Mouse (Mus musculus): ENCODE results near the gene Sod2. TPM values are rescaled to one million over a fixed set of nuclear protein-coding genes. Genes with fewer than 3 reads are reported as not detected.
A peak's percentile ranks its signal among the peaks of the same experiment; 100 is the strongest.
"Not testable (repeated sequence)": the region's sequence is repeated elsewhere in the genome, so short reads cannot be mapped to it uniquely, and the experiment has no call there.

Gene Sod2
- polyA plus RNA-seq, 1 experiment from 2014 or later = 117 TPM

GRCm38 (mm10) chr17:12992470-12992991, 14.1 kb upstream of the Sod2 start:
- under 1% methylated on average over 50 of the region's 51 CpGs for WGBS
- H3K27ac ChIP-seq = peak overlapping the region; percentile 100

GRCm38 (mm10) chr17:12994069-12994468, 12.6 kb upstream of the Sod2 start, which contains the start of gene Wtap:
Wtap (minus strand) TSS chr17:12994169.
- H3K9me3 ChIP-seq = no peaks in the 10 kb centered on the region
- no peaks in the 10 kb centered on the region for H3K36me3 ChIP-seq
- ATAC-seq (ENCODE audit: low FRiP score) = no peak
- H3K4me2 ChIP-seq = peak within 1 kb of the TSS; percentile 68
- peak within 1 kb of the TSS; percentile 100 for H3K9ac ChIP-seq
- peak within 1 kb of the TSS; percentile 100 for H3K27ac ChIP-seq
- 81% methylated on average over 1 of the region's 1 CpGs for WGBS
- peaks cover 17% of the 10 kb centered on the region for H3K4me1 ChIP-seq (replicated peaks)
- no peaks in the 10 kb centered on the region for H3K27me3 ChIP-seq
- peak within 1 kb of the TSS; percentile 99 for H3K4me3 ChIP-seq

More at GRCm38 (mm10) chr17:12992470-12992991, 14.1 kb upstream of the Sod2 start:
- Histone ChIP-seq H3K4me2 (peak overlapping the region; percentile 68), H3K4me1 (replicated peaks) (peaks cover 24% of the 10 kb centered on the region), H3K9ac (peak overlapping the region; percentile 100), H3K4me3 (peak overlapping the region; percentile 99), H3K36me3 (peaks cover 6% of the 10 kb centered on the region), H3K9me3 (no peaks in the 10 kb centered on the region), H3K27me3 (no peaks in the 10 kb centered on the region)
- peak; percentile 82 for ATAC-seq (ENCODE audit: low FRiP score)

DNA sequence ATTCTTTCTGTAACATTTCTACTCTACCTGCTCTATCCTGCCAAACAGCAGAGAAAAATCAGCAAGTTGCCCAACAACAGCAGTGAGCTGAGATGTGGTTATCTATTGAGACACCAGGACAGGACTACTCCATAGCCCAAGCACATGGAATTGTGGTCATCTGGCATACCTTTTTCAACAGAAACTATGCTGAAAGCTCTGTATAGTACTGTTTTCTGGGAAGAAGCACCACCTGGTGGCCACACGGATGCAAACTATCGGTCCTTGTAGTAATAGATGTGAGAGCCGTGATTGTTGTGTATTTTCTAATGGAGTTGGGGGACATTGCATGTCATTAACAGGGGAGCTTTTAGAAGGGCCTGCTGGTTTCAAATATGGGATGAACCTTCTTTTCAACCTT, 10.3 kb upstream of the Sod2 start:
- Histone ChIP-seq H3K9ac (no peak overlapping the region), H3K4me2 (no peak overlapping the region), H3K36me3 (no peaks in the 10 kb centered on the region), H3K27ac (no peak overlapping the region), H3K4me1 (replicated peaks) (no peaks in the 10 kb centered on the region), H3K27me3 (no peaks in the 10 kb centered on the region), H3K9me3 (no peaks in the 10 kb centered on the region), H3K4me3 (no peak overlapping the region)
- 33% methylated on average over 3 of the region's 3 CpGs for WGBS
- ATAC-seq (ENCODE audit: low FRiP score) = no peak

DNA sequence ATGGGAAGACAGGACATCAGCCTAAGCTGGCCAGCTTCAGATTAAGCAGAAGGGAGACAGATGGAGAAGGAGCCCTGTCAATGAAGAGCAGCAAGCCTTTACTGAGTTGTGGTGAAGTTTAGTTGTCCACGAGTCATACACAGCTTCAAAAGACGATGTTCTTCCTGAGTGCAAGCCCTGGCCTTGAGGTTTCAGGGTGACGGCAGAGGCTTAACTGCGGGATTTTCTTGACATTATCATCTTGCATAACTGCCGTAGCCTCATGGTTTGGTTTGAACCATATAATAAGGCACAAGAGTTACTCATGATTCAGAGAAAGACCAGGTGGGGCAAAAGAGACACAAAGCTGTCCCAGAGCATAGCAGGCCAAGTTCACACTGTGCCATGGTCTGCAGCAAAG, 8.8 kb upstream of the Sod2 start:
- ATAC-seq (ENCODE audit: low FRiP score) = no peak
- no peak overlapping the region for H3K4me3 ChIP-seq
- no peak overlapping the region for H3K4me2 ChIP-seq
- H3K9ac ChIP-seq = no peak overlapping the region
- H3K4me1 ChIP-seq (replicated peaks) = no peaks in the 10 kb centered on the region
- 91% methylated on average over 5 of the region's 5 CpGs for WGBS
- no peak overlapping the region for H3K27ac ChIP-seq
- no peaks in the 10 kb centered on the region for H3K27me3 ChIP-seq
- H3K9me3 ChIP-seq = no peaks in the 10 kb centered on the region
- no peaks in the 10 kb centered on the region for H3K36me3 ChIP-seq

DNA sequence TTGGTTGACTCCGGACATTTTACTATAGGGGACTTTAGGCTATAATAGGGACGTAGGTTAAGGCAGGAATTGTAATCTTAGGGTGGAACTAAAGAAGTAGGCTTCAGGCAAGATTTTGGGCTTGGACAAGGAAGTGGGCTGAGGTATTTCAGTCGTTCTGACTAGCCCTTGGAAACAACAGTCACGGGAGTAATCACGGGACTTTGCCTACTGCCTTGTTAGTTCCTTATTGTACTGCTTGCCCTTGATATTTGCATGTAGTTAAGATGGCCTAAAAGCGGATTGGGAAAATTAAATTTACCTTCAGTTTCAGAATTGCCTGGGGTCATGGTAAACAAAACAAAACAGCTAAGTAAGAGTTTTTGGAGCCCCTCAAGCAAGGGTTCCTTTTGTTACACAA, 7.6 kb upstream of the Sod2 start:
- no peak overlapping the region for H3K4me3 ChIP-seq
- H3K4me1 ChIP-seq (replicated peaks) = no peaks in the 10 kb centered on the region
- H3K36me3 ChIP-seq = no peaks in the 10 kb centered on the region
- no peak overlapping the region for H3K4me2 ChIP-seq
- ATAC-seq (ENCODE audit: low FRiP score) = no peak
- H3K9ac ChIP-seq = no peak overlapping the region
- H3K27ac ChIP-seq = no peak overlapping the region
- no peaks in the 10 kb centered on the region for H3K27me3 ChIP-seq
- no peaks in the 10 kb centered on the region for H3K9me3 ChIP-seq
- 84% methylated on average over 6 of the region's 6 CpGs for WGBS

DNA sequence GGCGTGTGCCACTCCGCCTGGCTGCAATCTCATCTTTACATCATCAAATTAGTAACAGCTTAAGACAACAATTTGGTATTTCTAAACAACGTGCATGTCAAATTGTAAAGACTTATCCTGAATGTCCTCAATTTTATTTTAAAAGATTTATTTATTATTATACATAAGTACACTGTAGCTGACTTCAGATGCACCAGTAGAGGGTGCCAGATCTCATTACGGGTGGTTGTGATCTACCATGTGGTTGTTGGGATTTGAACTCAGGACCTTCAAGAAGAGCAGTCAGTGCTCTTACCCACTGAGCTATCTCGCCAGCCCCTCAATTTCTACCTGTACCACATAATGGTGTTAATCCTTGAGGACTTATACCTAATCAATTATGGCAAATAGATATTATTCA, 4.4 kb upstream of the Sod2 start:
- ATAC-seq (ENCODE audit: low FRiP score); H3K9me3 ChIP-seq; H3K4me1 ChIP-seq (replicated peaks); H3K4me3 ChIP-seq; H3K27me3 ChIP-seq; H3K4me2 ChIP-seq; H3K36me3 ChIP-seq; H3K9ac ChIP-seq; H3K27ac ChIP-seq: not testable (repeated sequence)
- 95% methylated on average over 5 of the region's 5 CpGs for WGBS

- H3K27ac ChIP-seq; ATAC-seq (ENCODE audit: low FRiP score); H3K27me3 ChIP-seq; H3K4me1 ChIP-seq (replicated peaks); H3K9me3 ChIP-seq; H3K9ac ChIP-seq; H3K36me3 ChIP-seq; H3K4me3 ChIP-seq; H3K4me2 ChIP-seq: not testable (repeated sequence)
- WGBS = 83% methylated on average over 2 of the region's 2 CpGs
Measured at GRCm38 (mm10) chr17:13004436-13004835, 2.2 kb upstream of the Sod2 start.

GRCm38 (mm10) chr17:13006984-13007383, 338 bp downstream of the Sod2 start:
- Histone ChIP-seq H3K27me3 (no peaks in the 10 kb centered on the region), H3K9me3 (no peaks in the 10 kb centered on the region), H3K27ac (peak overlapping the region; percentile 93; the same call in 1 of the 2 replicates), H3K4me1 (replicated peaks) (peaks cover 8% of the 10 kb centered on the region), H3K36me3 (peaks cover 12% of the 10 kb centered on the region), H3K4me3 (peak overlapping the region; percentile 84), H3K4me2 (peak overlapping the region; percentile 94), H3K9ac (peak overlapping the region; percentile 87; the same call in 1 of the 2 replicates)
- WGBS = 60% methylated on average over 5 of the region's 5 CpGs
- ATAC-seq (ENCODE audit: low FRiP score) = no peak

- Histone ChIP-seq H3K4me2 (peak overlapping the region; percentile 94), H3K9ac (peak overlapping the region; percentile 87), H3K9me3 (no peaks in the 10 kb centered on the region), H3K27me3 (no peaks in the 10 kb centered on the region), H3K27ac (peak overlapping the region; percentile 93), H3K4me1 (replicated peaks) (peaks cover 8% of the 10 kb centered on the region), H3K36me3 (peaks cover 20% of the 10 kb centered on the region), H3K4me3 (peak overlapping the region; percentile 84)
- ATAC-seq (ENCODE audit: low FRiP score) = peak; percentile 97
- under 1% methylated on average over 63 of the region's 76 CpGs for WGBS
Measured at GRCm38 (mm10) chr17:13007730-13008425, 1.2 kb downstream of the Sod2 start.

DNA sequence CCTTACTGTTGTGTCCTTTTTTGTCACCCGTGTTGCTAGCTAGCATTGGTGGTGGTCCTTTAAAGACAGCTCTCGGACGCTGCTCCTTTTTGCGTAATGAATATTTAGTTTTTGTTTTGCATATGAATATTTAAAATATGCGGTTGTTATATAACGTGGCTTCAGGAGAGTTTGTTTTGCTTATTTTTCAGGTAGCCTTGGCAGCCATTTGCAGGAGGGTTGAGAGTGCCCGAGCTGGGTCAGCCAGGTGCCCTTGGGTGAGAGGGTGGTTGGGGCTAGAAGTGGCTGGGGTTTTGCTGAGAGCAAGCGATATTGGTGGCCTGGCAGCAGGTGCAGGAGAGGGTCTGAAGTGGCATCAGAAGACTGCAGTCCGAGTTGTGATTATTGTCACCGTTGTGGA, 1.9 kb downstream of the Sod2 start:
- Histone ChIP-seq H3K9ac (peak overlapping the region; percentile 87), H3K4me2 (peak overlapping the region; percentile 94), H3K4me3 (peak overlapping the region; percentile 84), H3K4me1 (replicated peaks) (peaks cover 8% of the 10 kb centered on the region), H3K27ac (peak overlapping the region; percentile 93), H3K9me3 (no peaks in the 10 kb centered on the region), H3K27me3 (no peaks in the 10 kb centered on the region), H3K36me3 (peaks cover 26% of the 10 kb centered on the region)
- ATAC-seq (ENCODE audit: low FRiP score) = no peak
- WGBS = 3% methylated on average over 10 of the region's 10 CpGs

GRCm38 (mm10) chr17:13009887-13010286, 3.2 kb downstream of the Sod2 start:
- ATAC-seq (ENCODE audit: low FRiP score) = no peak
- Histone ChIP-seq H3K4me3 (no peak overlapping the region), H3K27me3 (no peaks in the 10 kb centered on the region), H3K9me3 (no peaks in the 10 kb centered on the region), H3K27ac (no peak overlapping the region), H3K4me1 (replicated peaks) (peaks cover 8% of the 10 kb centered on the region), H3K4me2 (no peak overlapping the region), H3K9ac (no peak overlapping the region), H3K36me3 (peaks cover 39% of the 10 kb centered on the region)
- WGBS = 48% methylated on average over 3 of the region's 3 CpGs

- Histone ChIP-seq H3K36me3 (peaks cover 55% of the 10 kb centered on the region), H3K9me3 (no peaks in the 10 kb centered on the region), H3K4me1 (replicated peaks) (peaks cover 8% of the 10 kb centered on the region), H3K9ac (no peak overlapping the region), H3K4me2 (no peak overlapping the region), H3K27me3 (no peaks in the 10 kb centered on the region), H3K4me3 (no peak overlapping the region), H3K27ac (no peak overlapping the region)
- WGBS = 74% methylated on average over 3 of the region's 3 CpGs
- no peak for ATAC-seq (ENCODE audit: low FRiP score)
Measured at GRCm38 (mm10) chr17:13013316-13013715, 6.7 kb downstream of the Sod2 start.

- not testable (repeated sequence) for H3K4me1 ChIP-seq (replicated peaks); H3K27me3 ChIP-seq; H3K9ac ChIP-seq; H3K36me3 ChIP-seq; H3K9me3 ChIP-seq; H3K4me2 ChIP-seq; H3K4me3 ChIP-seq; H3K27ac ChIP-seq
- 96% methylated on average over 3 of the region's 12 CpGs for WGBS
- ATAC-seq (ENCODE audit: low FRiP score) = peak; percentile 52; the same call in 1 of the 2 replicates
Measured at GRCm38 (mm10) chr17:13036627-13037192, 30.1 kb downstream of the Sod2 start.

Measured in hindbrain, embryonic 13.5 days (tissue).